Mouse (Mus musculus): ENCODE results near the gene Traf3.
A peak's percentile ranks its signal among the peaks of the same experiment; 100 is the strongest.

The Traf3 gene

DNA sequence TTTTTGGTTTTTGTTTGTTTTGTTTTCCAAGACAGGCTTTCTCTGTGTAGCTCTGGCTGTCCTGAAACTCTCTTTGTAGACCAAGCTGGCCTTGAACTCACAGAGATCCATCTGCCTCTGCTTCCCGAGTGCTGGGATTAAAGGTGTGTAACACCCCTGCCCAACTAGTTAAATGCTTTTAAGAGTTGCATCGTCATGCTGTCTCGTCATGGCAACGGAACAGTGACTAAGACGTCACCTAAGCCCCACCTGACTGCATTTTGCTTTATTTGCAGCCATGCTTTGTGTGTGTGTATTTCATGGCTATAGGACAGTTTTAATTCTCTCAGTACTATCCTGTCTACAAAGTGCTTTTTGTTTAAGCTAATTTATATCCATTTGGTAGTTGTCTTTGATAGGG, 45.6 kb downstream of the Traf3 start:
- DNase-seq: no peak

DNA sequence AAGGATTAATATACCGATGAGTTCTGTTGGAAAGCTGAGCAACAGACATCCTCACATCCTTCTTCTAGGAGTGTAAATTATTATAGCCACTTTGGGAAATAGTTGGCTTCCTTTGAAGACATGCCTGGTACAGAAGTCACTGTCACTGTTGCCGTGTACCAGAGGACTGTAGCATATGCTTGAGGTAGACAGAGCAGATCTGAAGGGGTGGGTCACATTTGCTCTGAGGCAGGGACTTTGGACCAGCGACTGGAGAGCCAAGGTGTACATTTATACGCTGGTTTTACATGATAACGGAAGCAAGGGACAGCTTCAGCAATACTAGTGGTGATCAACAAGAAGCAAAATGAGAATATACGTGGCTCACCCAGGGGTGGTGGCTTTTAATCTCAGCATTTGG, 52.7 kb downstream of the Traf3 start:
- no peak for DNase-seq

DNA sequence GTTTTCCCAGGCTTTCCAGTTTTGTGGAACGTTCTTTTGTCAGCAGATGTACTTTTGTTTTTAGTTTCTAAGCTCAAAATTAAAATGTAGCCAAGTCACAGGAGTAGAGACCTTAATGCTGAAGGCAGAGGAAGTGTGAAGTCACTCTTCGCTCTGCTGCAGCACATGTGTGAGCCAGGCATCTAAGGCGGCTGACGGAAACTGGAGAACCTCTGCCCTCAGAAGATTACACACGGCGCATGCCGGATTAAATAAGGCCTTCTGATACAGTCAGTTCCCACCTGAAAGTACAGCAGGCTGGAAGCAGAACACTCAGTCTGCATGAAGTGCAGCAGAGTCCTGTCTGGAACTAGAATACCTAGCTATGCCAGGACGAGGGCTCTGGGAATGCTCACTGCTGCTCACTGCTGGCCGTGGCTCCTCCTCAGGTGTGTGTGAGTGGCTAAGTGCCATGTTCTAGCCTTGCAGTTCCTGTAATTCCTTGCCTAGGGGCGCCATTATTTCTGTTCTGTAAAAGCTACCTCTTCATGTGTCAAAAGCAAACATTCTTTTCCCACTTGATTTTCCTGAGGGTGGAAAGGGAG, 59.1 kb downstream of the Traf3 start:
- DNase-seq: no peak

- DNase-seq: no peak
Measured at GRCm38 (mm10) chr12:111227410-111227809, 61.2 kb downstream of the Traf3 start.

DNA sequence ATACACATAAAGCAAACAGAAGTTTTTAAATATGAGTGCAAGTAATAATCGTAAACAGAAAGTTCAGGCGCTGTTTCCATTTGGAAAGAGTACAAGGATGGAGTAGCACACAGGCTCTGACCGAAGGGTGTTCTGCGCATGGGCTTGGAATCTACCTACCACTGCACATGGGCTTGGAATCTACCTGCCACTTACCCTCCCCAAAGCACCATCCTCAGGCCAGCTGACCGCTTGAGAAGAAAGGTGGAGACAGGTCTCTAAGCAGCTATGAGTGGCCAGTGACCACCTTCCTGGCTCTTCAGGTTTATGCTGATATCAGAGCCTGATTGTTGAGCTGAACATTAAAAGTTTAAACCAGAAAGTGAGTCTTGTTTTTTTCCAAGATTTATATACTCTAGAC, 62.3 kb downstream of the Traf3 start:
- no peak for DNase-seq

DNA sequence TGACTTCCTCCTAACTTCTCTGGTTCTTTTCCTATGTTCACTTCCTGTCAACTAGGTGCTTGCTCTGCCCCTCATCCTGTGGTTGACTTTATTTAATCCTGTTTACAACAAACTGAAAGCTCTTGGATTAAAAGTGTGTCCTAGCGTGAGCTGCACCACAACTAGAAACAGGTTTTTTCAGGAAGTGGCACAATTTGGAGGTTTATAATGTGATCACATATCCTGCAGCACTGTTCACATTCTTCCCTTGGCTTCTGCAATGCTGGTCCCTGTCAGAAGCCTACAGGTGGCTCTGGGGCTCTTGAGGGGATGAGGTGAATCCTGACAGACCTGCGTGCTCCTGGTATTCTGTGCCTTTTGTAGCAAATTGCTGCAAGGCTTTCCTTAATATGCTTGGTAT, 64.6 kb downstream of the Traf3 start:
- no peak for DNase-seq

DNA sequence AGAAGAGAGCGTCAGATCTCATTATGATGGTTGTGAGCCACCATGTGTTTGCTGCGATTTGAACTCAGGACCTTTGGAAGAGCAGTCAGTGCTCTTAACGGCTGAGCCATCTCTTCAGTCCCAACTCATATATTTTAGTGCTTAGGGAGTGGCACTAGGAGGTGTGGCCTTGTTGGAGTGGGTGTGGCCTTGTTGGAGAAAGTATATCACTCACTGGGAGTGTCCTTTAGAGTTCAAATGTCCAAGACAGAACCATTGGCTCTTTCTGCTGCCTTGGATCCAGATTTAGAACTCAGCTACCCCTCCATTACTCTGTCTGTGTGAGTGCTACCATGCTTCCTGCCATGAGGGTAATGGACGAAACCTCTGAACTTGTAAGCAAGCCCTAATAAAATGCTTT, 67.6 kb downstream of the Traf3 start:
- DNase-seq: no peak

DNA sequence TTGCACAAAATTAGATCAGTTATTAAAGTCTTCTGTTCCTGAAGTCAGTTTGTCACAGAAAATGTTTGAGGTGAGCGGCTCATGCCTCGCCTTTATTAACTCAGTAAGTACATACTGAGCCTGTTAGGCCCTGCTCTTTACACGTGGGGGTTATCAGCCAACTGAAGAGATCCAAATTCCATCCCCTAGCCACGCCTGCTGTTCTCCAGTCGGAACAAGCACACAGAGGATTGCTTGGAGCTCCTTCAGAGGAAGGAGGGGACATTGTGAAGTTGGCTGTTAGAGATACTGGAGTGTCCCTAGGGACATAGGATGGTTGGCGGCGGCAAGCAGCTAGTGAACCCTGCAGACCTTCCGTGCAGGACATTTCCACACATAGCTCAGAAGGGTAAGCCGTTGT, 68.2 kb downstream of the Traf3 start:
- peak; percentile 94 for DNase-seq

- DNase-seq: no peak
Measured at GRCm38 (mm10) chr12:111235631-111236030, 69.5 kb downstream of the Traf3 start.

- DNase-seq: no peak
Measured at GRCm38 (mm10) chr12:111237611-111238188, 71.5 kb downstream of the Traf3 start.

- no peak for DNase-seq
Measured at GRCm38 (mm10) chr12:111238345-111238744, 72.2 kb downstream of the Traf3 start.

DNA sequence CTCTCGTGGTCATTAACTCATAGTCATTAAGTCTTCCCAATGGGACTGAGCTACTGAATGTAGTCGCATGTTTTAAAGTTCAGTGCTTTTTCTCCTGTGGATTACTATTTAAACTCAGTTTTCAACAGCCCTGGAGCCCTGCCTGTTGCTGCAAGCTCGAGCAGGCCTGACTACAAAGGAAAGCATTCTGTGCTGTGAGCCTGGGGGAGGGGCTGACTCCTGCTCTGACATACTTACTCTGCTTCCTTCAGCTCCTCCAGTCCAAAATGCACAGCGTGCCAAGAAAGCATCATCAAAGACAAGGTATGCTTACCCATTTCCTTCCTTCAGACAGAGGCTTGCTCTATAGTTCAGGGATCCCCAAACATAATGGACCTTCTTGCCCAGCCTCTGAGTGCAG, 72.6 kb downstream of the Traf3 start:
- no peak for DNase-seq

DNA sequence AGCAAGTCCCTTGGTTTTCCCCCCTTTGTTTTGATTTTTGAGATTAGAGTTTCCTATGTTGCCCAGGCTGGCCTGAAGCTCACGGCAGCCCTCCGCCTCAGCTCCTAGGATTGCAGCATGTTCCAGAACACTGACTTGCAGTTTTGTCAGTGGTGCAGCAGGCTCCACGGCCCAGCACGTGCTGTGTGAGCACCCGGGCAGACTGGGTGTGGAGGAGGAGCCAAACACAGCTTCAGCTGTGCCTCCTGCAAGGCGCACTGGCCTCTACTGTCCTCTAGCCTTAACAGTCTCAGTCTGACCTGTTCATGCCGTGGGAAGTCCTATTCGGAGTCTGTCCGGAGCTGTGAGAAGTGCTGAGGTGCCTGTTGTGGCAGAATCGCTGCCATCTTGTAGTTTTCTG, 73.8 kb downstream of the Traf3 start:
- DNase-seq: no peak

- DNase-seq: no peak
Measured at GRCm38 (mm10) chr12:111241916-111242315, 75.7 kb downstream of the Traf3 start.

DNA sequence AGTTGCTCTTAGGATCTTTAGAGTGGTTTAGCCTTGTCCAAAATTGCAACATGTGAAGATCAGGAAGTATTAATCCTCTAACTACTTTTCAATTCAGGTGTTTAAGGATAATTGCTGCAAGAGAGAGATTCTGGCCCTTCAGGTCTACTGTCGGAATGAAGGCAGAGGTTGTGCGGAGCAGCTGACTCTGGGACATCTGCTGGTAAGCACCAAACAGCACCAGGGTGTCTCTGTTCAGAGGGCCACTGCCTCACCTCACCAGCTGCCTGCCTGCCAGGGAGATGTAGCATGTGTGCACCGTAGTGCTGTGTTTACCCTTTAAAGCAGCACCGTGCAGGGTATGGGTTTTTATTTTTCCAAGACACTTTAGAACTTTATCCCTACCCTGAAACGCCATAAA, 76.2 kb downstream of the Traf3 start:
- DNase-seq: no peak

- DNase-seq: no peak
Measured at GRCm38 (mm10) chr12:111243733-111244132, 77.6 kb downstream of the Traf3 start.

GRCm38 (mm10) chr12:111245070-111245469, 78.9 kb downstream of the Traf3 start:
- no peak for DNase-seq

GRCm38 (mm10) chr12:111246808-111247464, 80.8 kb downstream of the Traf3 start:
- no peak for DNase-seq

GRCm38 (mm10) chr12:111249095-111249494, 82.9 kb downstream of the Traf3 start:
- no peak for DNase-seq

- DNase-seq: no peak
Measured at GRCm38 (mm10) chr12:111250116-111250515, 83.9 kb downstream of the Traf3 start.

- DNase-seq: no peak
Measured at GRCm38 (mm10) chr12:111251227-111251626, 85.1 kb downstream of the Traf3 start.

DNA sequence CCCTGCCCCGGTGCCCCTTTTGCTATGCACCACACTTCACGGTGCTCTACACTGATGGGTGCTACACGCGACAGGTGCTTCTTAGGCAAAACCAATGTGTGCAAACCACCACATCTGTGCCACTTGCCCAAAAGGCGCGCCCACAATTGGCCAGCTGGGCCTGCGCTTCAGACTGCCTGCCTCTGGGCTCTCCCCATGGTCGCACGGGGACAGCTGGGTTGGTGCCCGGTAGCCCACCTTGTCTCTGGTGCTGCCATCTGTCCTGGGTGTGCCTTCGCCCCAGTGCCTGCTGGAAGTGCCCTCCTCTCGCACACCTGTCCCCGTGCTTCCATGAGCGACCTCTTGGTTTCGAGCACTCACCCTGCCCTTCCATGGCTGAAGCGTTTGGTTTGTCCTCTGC, 97.5 kb downstream of the Traf3 start:
- DNase-seq: no peak

GRCm38 (mm10) chr12:111265212-111265611, 99.0 kb downstream of the Traf3 start:
- DNase-seq: no peak

- no peak for DNase-seq
Measured at GRCm38 (mm10) chr12:111266592-111266991, 100.4 kb downstream of the Traf3 start.

All from heart, adult 11 months (tissue).